Mouse (Mus musculus): ENCODE data around the gene Tpd52l2.

Gene Tpd52l2

DNA sequence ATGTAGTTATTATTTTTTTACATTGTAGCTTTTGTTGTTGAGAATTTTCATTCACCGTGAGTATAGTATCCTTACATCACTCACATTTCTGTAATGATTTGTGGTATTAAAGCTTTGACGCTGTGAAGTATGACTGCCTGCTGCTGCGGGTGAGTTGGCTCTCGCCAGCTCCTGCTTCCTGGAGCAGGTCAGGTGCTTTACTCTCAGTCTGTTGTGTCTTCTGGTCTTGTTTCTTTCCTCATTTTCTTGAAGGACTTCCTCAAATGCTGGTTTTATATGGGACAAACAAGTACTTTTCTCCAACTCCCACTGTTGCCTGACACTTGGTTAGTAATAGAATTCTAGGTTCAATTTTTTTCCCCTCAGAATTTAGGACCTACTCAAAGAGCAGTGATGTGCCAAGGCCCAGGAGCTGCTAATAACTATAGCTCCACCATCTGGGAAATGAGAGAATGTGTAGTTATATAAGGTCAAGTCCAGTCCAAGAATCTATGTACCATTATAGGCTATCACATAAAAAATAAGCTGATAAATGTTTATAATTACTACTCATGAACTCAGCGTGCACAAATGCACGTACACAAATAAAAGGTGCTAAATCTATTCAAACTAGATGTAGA is 44.9 kb downstream of the Tpd52l2 start:
- peak; percentile 74 for DNase-seq

DNA sequence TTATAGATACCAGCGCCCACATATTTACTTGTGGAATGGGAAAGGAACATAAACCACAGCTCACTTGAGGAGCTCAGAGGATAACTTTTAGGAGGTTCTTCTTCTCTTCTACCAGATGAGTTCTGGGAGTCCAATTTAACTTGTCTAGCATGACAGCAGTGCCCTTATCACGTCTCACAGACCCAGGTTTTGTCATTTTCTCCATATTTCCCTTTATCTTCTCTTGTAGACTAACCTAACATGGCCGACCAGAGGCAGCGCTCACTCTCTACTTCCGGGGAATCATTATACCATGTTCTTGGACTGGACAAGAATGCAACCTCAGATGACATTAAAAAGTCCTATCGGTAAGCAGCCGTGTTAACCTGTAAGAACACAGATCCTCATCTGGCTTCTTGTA is 49.2 kb downstream of the Tpd52l2 start:
- DNase-seq = peak; percentile 45

DNA sequence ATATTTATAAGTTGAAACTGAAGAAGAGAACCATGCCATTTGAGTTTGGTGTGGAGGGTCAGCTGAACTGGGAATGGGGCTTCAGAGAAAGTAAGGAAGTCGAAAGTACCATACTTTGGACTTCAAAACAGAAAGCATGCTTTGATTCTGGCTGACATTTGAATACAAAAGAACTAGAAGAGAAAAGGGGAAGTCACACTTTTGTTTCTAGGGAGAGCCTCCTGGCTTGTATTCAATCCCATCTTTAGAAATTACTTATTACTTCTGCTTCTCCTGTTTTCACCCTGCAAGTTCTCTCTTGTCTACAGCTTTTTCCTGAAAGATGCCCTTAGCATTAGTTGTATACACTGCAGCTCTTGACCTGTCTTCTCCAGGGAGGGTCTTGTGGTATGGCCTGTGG is 51.3 kb downstream of the Tpd52l2 start:
- peak; percentile 24 for DNase-seq

DNA sequence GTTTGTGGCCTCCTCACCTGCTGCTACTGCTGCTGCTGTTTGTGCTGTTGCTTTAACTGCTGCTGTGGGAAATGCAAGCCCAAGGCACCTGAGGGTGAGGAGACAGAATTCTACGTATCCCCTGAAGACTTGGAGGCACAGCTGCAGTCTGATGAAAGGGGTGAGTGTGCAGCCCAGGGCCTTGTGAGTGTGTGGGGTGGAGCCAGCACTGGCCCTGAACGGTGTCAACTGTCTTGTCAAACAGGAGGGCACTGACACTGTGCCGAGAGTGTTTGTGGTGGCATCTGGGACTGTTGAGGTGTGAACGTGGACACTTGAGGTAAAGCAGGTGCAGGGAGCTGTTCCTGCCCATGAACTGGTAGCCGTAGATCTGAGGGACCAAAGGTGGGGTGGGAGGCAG is 51.7 kb downstream of the Tpd52l2 start:
- peak; percentile 89 for DNase-seq

DNA sequence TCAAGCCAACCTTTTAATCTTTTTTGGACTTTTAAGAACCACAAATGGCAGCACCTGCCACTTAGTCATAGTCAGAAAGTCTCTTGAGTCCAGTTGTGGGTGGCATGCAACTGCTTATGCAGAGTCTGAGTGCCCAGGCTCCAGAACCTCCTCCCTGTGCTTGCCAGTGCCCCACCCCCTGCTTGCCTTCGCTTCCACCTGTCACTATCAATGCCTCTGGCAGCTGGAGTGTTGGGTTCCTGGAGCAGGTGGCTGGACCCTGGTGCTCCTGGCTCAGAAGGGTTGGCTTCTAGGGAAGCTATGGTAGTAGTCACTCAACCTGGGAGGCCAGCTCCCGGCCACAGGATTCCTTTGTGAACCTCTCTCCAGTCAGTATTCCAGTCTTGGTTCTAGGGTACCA is 53.3 kb downstream of the Tpd52l2 start:
- DNase-seq = peak; percentile 78

DNA sequence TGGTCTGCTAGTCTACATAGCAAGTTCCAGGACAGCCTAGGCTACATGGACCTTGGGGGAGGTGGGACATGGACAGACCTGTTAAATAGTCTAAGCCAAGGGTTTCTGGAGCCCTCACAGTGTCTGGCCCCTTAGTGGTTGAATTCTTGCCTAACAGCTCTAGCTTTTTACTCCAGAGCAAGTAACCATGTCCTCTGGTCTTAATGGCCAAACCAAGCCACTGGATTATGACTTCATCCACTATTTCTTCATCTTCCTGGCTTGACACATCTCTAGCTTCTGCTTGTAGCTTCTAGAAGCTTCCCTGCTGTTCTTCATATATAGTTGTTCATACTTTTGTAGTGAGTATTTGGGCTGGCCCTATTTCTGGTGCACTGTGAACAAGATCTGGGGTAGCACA is 56.8 kb downstream of the Tpd52l2 start:
- no peak for DNase-seq

DNA sequence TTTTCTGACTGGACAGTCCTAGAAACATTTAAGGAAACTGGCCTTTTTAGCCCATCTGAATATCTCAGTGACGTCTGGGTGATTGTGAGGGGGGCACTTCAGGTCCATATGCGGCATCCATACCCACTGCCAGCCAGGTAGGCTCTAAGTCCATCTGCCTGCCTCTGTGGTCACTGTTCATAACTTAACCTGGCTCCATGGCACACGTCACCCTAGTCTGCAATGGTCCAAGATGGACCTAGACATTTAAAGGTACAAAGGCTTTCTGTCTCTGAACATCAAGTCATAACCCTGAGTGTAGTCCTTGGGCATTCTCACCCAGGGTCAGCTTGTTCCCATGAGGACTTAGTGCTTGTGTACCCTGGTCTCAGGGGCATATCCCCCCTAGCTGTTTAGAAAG is 70.4 kb downstream of the Tpd52l2 start:
- DNase-seq = peak; percentile 72

Measured in heart, adult 11 months (tissue).